Mouse (Mus musculus) gonadal fat pad, adult 2 months (tissue): ENCODE data around the gene St3gal4. TPM values are rescaled to one million over a fixed set of nuclear protein-coding genes. Genes with fewer than 3 reads are reported as not detected.

ENCODE experiments used
- DNase-seq: peaks from one replicate; pipeline ENCODE4 v3.0.0-alpha.2; 2012; ENCODE audit warnings: low read depth
- polyA plus RNA-seq: library from polyadenylated mRNA; depleted of rRNA; stranded (reverse); fragments of >200 nt; gene quantifications from 2 replicates; pipeline ENCODE4 v1.2.3, GENCODE M21; 2012

Gene St3gal4
- polyA plus RNA-seq, 1 experiment: 4.9 TPM

GRCm38 (mm10) chr9:35048449-35048848 lies 70.6 kb downstream of the St3gal4 start:
- DNase-seq: no peak

- DNase-seq: no peak
Observed at GRCm38 (mm10) chr9:35045756-35046155, 73.3 kb downstream of the St3gal4 start.

- DNase-seq: no peak
Observed at GRCm38 (mm10) chr9:35045031-35045531, 74.0 kb downstream of the St3gal4 start.

GRCm38 (mm10) chr9:35044458-35044857 lies 74.6 kb downstream of the St3gal4 start:
- DNase-seq: no peak

- no peak for DNase-seq
Observed at GRCm38 (mm10) chr9:35043619-35044018, 75.4 kb downstream of the St3gal4 start.

GRCm38 (mm10) chr9:35041493-35041892 lies 77.6 kb downstream of the St3gal4 start:
- no peak for DNase-seq

- DNase-seq: no peak
Observed at GRCm38 (mm10) chr9:35039846-35040245, 79.2 kb downstream of the St3gal4 start.

- DNase-seq: no peak
Observed at GRCm38 (mm10) chr9:35038922-35039586, 80.0 kb downstream of the St3gal4 start.

GRCm38 (mm10) chr9:35035074-35035473 lies 84.0 kb downstream of the St3gal4 start:
- DNase-seq: no peak

- no peak for DNase-seq
Observed at GRCm38 (mm10) chr9:35032457-35032856, 86.6 kb downstream of the St3gal4 start.

GRCm38 (mm10) chr9:35030823-35031222 lies 88.2 kb downstream of the St3gal4 start:
- DNase-seq: no peak

GRCm38 (mm10) chr9:35027382-35027997 lies 91.6 kb downstream of the St3gal4 start:
- no peak for DNase-seq

- DNase-seq: no peak
Observed at GRCm38 (mm10) chr9:35026897-35027311, 92.2 kb downstream of the St3gal4 start.

- DNase-seq: no peak
Observed at GRCm38 (mm10) chr9:35026311-35026710, 92.8 kb downstream of the St3gal4 start.

- DNase-seq: no peak
Observed at GRCm38 (mm10) chr9:35024591-35025496, 94.2 kb downstream of the St3gal4 start.

- DNase-seq: no peak
Observed at GRCm38 (mm10) chr9:35021744-35022143, 97.3 kb downstream of the St3gal4 start.

GRCm38 (mm10) chr9:35020015-35020653 lies 98.9 kb downstream of the St3gal4 start:
- no peak for DNase-seq

GRCm38 (mm10) chr9:35019372-35019771 lies 99.7 kb downstream of the St3gal4 start:
- peak; percentile 6 for DNase-seq

- DNase-seq: no peak
Observed at GRCm38 (mm10) chr9:35018056-35018455, 101.0 kb downstream of the St3gal4 start.

- DNase-seq: no peak
Observed at GRCm38 (mm10) chr9:35017563-35017962, 101.5 kb downstream of the St3gal4 start.

GRCm38 (mm10) chr9:35016762-35017161 lies 102.3 kb downstream of the St3gal4 start:
- no peak for DNase-seq
